Mouse (Mus musculus) kidney, embryonic 15.5 days (tissue): ENCODE results near the gene Dyrk4. TPM values are rescaled to one million over a fixed set of nuclear protein-coding genes. Genes with fewer than 3 reads are reported as not detected.

Experiments
- ATAC-seq: fragments of 200-750 bp; cut with Nextera tagmentation; replicated peaks from 2 replicates; pipeline ENCODE4 v1.8.0; 2017; ENCODE audit warnings: moderate TSS enrichment; ENCODE audit not compliant: low FRiP score
- H3K27ac ChIP-seq: fragments of 300-500 bp; sonication (generic); 2 replicates; pipeline ENCODE4 v1.5.1; 2015; ENCODE audit warnings: mild to moderate bottlenecking, inconsistent platforms
- H3K27me3 ChIP-seq: fragments of 300-500 bp; sonication (generic); 2 replicates; pipeline ENCODE4 v1.6.1; 2015; ENCODE audit warnings: inconsistent platforms
- H3K36me3 ChIP-seq: fragments of 300-500 bp; sonication (generic); 2 replicates; pipeline ENCODE4 v1.6.1; 2015; ENCODE audit warnings: inconsistent platforms
- H3K4me1 ChIP-seq: fragments of 300-500 bp; sonication (generic); 2 replicates; pipeline ENCODE4 v1.6.1; 2015; ENCODE audit warnings: inconsistent platforms
- H3K4me2 ChIP-seq: fragments of 300-500 bp; sonication (generic); 2 replicates; pipeline ENCODE4 v1.6.1; 2015; ENCODE audit warnings: moderate library complexity, mild to moderate bottlenecking, inconsistent platforms
- H3K4me3 ChIP-seq: fragments of 300-500 bp; sonication (generic); replicated peaks from 2 replicates; pipeline ENCODE4 v1.5.1; 2015; ENCODE audit warnings: mild to moderate bottlenecking, inconsistent platforms
- H3K9ac ChIP-seq: fragments of 300-500 bp; sonication (generic); 2 replicates; pipeline ENCODE4 v1.6.1; 2015; ENCODE audit warnings: mild to moderate bottlenecking, inconsistent platforms
- H3K9me3 ChIP-seq: fragments of 300-500 bp; sonication (generic); replicated peaks from 2 replicates; pipeline ENCODE4 v1.6.1; 2016; ENCODE audit warnings: inconsistent platforms
- WGBS: fragments of 180-500 bp; shearing (Covaris S2); methylation state at CpG from one replicate; pipeline ENCODE4 v1.1.7; 2015; ENCODE audit warnings: mixed read lengths; 5-methylcytosine and 5-hydroxymethylcytosine counted together
- polyA plus RNA-seq: library from polyadenylated mRNA; unstranded; fragments of >200 nt; fragmentation: Nextera tagmentation; extraction: Ambion mirVana; gene quantifications from 2 replicates; pipeline ENCODE4 v1.2.1, GENCODE M21; 2015

Dyrk4 gene
- polyA plus RNA-seq, result not detected in 2 replicates

DNA sequence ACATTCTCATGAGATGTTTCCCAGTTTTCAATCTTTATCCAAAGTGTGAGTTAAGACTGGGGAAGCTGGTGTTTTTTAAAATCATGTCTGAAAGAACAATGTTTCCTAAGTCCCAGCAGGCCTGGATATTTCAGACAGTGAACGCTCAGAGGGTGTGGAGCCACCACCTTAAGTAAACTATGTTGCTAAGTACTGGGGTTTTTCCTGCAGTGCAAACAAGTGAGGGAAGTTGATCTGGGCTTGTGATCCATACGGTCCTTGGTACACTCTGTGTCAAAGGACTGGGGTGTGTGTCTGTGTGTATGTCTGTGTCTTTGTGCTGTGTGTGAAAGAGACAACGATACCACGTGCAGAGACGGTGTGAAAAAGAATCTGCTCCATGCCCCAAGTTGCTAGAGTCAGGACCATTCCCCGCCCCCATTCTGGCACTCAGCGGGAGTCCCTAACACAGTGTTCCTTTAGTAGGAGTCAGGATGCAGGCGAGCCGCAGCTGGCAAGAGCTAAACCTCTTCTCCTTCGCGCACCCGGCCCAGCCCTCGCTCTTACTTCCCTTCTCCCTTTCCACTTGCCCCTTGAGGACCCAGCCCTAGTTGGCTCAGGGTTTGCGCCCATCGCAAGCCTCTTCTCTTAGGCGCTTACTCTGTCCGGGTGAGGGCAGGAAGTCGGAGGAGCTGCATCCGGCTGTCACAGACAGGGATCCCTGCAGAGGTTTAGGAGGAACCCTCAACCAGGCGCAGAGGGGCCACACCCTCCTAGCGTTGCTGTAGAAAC lies at the start of gene Dyrk4:
Gene Dyrk4 (minus strand): TSS at position 729 of the 771 bp plus-strand sequence.
- 15% methylated on average over 21 of the region's 21 CpGs for WGBS
- Histone ChIP-seq H3K36me3 (peaks cover 43% of the 10 kb centered on the region), H3K4me3 (peak within 1 kb of the TSS; percentile 21), H3K4me1 (no peaks in the 10 kb centered on the region), H3K4me2 (peak within 1 kb of the TSS; percentile 43), H3K9ac (no peak within 1 kb of the TSS), H3K27me3 (no peaks in the 10 kb centered on the region), H3K9me3 (no peaks in the 10 kb centered on the region), H3K27ac (no peak within 1 kb of the TSS)
- no peak for ATAC-seq

DNA sequence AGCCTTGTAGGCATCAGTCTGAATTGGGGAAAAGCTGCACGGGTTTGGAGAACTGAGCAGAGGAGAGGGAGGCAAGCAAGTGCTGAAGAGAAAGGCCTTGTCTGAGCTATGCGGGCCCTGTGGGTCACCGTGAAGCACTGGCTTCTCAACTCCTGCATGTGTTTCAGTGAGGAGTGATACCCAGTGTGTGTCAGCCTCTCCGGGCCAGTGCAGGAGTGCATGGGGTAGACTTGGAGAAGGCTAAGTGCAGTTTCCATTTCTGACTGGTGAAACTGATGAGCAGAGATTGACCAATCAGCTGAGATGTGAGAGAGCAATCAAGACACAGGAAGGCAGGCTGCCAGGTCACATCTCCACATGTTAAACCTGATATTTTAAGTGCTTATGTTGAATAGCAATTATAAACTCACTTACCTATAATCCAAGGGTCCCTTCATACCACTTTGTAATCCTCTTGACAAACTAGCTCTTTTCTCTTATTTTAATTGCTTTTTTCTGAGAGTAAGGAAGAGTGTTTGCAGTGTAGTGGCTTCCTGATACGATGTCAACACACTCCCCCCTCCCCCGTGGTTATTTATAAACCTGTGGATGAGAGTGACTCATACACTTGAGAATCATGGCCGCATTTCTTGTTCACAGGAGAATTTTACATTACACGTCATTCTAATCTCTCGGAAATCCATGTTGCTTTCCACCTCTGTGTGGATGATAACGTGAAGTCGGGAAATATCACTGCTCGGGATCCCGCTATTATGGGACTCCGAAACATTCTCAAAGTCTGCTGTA lies 44.8 kb upstream of the Dyrk4 start:
- Histone ChIP-seq H3K9me3 (no peaks in the 10 kb centered on the region), H3K36me3 (peaks cover 35% of the 10 kb centered on the region), H3K4me3 (no peak overlapping the region), H3K27ac (no peak overlapping the region), H3K27me3 (no peaks in the 10 kb centered on the region), H3K9ac (no peak overlapping the region), H3K4me1 (no peaks in the 10 kb centered on the region), H3K4me2 (no peak overlapping the region)
- 87% methylated on average over 14 of the region's 14 CpGs for WGBS
- no peak for ATAC-seq

DNA sequence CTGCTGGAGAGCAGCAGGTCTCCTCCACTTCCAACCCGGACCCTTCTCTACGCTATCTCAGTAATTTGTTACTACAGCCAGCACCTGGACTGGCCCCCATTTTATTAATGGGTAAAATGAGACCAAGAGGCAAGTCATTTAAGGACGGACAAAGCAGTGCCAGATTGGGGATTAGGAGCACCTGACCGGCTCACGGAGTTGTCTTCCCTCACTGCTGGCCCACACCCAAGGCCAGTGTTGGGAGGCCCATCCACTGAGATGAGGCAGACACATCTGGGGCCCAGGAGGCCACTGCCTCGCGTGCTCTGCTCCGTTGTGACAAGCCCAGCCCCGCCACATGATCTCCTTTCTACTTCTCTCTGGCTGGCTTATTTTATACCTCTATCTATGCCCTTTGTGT lies 41.8 kb upstream of the Dyrk4 start:
- H3K4me3 ChIP-seq, result no peak overlapping the region
- H3K4me1 ChIP-seq, result no peaks in the 10 kb centered on the region
- 89% methylated on average over 9 of the region's 9 CpGs for WGBS
- no peak for ATAC-seq
- H3K4me2 ChIP-seq, result no peak overlapping the region
- no peak overlapping the region for H3K9ac ChIP-seq
- H3K36me3 ChIP-seq, result peaks cover 30% of the 10 kb centered on the region
- no peak overlapping the region for H3K27ac ChIP-seq
- H3K9me3 ChIP-seq, result no peaks in the 10 kb centered on the region
- no peaks in the 10 kb centered on the region for H3K27me3 ChIP-seq

DNA sequence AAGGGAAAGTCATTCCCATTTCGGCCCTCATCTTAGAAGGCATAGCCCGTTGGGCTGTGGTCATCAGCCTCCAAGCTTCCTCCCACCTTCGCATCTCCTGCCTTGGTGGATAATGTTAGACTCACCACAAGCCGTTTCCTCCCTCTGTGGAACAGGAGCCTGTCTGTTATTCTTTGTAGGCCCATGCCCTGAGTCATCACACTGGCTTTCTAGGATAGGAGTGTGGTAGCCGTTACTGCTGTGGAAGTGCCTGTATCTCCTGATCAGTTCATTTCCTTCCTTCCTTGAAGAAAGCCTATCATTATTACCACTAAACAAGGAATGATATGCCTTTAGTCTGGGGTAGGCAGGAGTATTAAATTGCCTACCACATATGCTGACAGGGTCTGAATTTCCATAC lies 41.1 kb upstream of the Dyrk4 start:
- no peak overlapping the region for H3K4me3 ChIP-seq
- no peak overlapping the region for H3K27ac ChIP-seq
- no peak overlapping the region for H3K4me2 ChIP-seq
- 84% methylated on average over 5 of the region's 5 CpGs for WGBS
- H3K9ac ChIP-seq, result no peak overlapping the region
- no peak for ATAC-seq
- H3K36me3 ChIP-seq, result peaks cover 28% of the 10 kb centered on the region
- H3K9me3 ChIP-seq, result no peaks in the 10 kb centered on the region
- H3K4me1 ChIP-seq, result no peaks in the 10 kb centered on the region
- H3K27me3 ChIP-seq, result no peaks in the 10 kb centered on the region

DNA sequence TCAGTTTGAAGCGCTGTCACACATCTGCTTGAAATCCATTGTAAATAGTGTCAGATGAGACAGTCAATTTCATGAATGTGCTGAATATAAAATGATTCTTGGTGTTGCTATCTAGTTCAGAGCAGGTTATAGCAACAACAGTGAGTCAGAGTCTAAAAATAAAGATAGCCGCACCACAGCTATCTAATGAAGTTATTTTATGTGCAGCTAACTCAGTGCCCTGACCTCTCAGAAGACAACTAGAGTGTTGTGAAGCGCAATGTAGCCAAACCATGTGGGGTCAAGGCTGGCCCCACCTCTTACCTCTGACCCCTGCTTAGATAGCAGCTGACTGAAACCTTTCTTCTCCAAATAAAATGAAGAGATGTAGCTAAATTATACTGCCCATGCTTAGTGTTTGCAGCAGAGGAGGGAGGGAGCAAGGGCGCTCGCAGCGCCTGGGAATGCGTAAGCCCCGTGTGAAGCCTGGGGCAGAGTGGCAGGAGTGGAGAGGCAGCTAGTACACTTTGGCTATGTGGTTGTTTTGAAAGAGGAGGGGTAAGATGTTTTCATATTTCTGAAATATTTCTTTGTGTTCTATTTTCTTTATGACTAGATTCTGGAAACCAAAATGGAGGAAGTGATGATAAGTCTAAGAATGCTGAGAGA lies 39.9 kb upstream of the Dyrk4 start:
- Histone ChIP-seq H3K4me3 (no peak overlapping the region), H3K36me3 (peaks cover 31% of the 10 kb centered on the region), H3K27ac (no peak overlapping the region), H3K9ac (no peak overlapping the region), H3K4me2 (no peak overlapping the region), H3K4me1 (no peaks in the 10 kb centered on the region), H3K9me3 (no peaks in the 10 kb centered on the region), H3K27me3 (no peaks in the 10 kb centered on the region)
- WGBS, result 85% methylated on average over 8 of the region's 8 CpGs
- no peak for ATAC-seq

DNA sequence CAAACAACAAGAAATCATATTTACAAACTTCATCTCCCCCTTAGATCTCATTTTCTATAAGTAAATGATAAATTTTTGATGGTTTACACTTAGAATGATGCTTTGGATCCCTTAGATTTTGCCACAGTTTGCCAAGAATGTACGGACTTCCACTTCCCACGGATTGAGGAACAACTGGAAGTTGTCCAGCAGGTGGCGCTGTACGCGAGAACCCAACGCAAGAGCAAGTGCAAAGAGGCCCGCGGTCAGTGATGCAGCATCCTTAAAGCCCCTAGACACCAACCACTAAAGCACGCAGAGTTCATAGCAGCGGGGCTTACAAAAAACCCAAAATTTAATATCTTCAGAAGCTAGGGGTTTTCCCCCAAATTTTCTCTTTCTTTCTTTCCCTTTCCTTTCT lies 34.1 kb upstream of the Dyrk4 start:
- H3K9ac ChIP-seq, result no peak overlapping the region
- H3K27ac ChIP-seq, result no peak overlapping the region
- no peak overlapping the region for H3K4me3 ChIP-seq
- 12% methylated on average over 10 of the region's 10 CpGs for WGBS
- H3K4me2 ChIP-seq, result no peak overlapping the region
- no peak for ATAC-seq
- H3K9me3 ChIP-seq, result no peaks in the 10 kb centered on the region
- no peaks in the 10 kb centered on the region for H3K27me3 ChIP-seq
- peaks cover 44% of the 10 kb centered on the region for H3K36me3 ChIP-seq
- no peaks in the 10 kb centered on the region for H3K4me1 ChIP-seq

DNA sequence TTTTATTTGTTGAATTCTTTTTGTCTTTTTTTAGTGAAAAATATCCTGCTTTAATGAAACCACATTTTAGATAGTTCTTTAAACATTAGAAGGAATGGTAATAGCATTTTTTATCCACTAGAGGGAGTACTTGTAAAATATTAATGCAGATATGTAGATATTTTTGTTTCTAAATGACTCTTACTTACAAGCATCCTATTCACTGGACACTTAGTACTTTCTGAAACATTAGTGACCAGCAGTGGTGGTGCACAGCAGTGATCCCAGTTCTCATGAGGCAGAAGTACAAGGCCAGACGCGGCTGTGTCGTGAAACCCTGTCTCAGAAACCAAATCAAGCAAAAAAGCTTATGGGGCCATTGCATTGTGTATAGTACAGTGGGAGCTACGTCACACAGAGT lies 26.7 kb upstream of the Dyrk4 start:
- WGBS, result 93% methylated on average over 4 of the region's 4 CpGs

DNA sequence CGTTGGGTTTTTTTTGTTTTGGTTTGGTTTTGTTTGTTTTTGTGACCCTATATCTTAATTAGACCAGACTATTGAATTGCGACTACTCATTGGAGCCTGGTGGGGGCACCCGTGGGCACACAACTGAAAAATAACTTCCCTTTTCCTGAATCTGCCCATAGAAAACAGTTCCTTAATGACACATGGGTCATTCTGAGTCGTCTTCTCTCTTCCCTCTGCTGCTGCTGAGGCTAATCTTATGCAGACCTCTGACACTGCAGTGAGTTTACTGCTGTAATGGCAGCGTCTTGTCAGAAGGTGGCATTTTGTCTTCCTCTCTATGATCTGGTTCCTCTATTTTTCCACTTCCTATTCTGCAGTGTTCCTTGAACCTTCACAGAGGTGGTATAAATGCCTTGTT lies 18.8 kb upstream of the Dyrk4 start:
- WGBS, result under 1% methylated on average over 5 of the region's 5 CpGs
- peak overlapping the region; percentile 85 for H3K4me3 ChIP-seq
- peaks cover 29% of the 10 kb centered on the region for H3K36me3 ChIP-seq
- ATAC-seq, result no peak
- no peaks in the 10 kb centered on the region for H3K9me3 ChIP-seq
- H3K27me3 ChIP-seq, result no peaks in the 10 kb centered on the region
- H3K4me2 ChIP-seq, result peak overlapping the region; percentile 87
- no peak overlapping the region for H3K27ac ChIP-seq
- peak overlapping the region; percentile 43 for H3K9ac ChIP-seq
- H3K4me1 ChIP-seq, result peaks cover 31% of the 10 kb centered on the region

More for the DNA sequence above, 26.7 kb upstream of the Dyrk4 start:
- ATAC-seq, result no peak
- no peak overlapping the region for H3K9ac ChIP-seq
- H3K9me3 ChIP-seq, result no peaks in the 10 kb centered on the region
- H3K36me3 ChIP-seq, result peaks cover 56% of the 10 kb centered on the region
- H3K4me2 ChIP-seq, result no peak overlapping the region
- H3K4me3 ChIP-seq, result no peak overlapping the region
- H3K27ac ChIP-seq, result no peak overlapping the region
- H3K4me1 ChIP-seq, result no peaks in the 10 kb centered on the region
- H3K27me3 ChIP-seq, result no peaks in the 10 kb centered on the region

DNA sequence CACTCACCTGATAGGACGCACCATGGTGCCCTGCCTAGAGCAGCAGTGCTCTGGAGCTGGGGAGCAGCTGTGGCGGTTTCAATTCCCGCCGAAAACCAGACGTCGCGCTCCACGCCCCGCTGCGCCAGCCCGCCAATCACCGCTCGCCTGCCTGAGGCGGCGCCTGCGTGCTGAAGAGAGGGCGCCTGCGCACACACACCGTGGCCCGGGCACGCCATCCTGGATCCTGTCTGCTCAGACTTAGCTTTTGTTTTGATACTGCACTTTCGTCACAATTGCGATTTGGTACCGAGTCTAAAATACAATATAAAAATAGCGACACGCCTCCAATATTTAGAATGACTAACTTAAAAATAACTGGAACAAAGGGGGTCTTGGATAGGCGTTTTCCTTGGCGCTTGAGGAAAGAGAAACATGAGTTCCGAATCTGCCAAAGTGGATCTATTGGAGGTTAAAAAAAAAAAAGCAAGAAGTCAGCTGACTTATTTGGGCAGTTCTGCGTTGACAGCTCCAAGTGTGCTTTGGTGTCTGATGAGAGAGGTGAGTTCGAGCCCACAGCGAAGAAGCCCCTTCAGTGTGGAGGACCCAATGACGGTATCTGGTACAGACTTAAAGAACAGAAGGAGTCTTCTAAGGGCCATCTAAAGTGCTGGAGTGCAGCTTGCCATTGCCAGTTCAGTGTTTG lies 18.0 kb upstream of the Dyrk4 start, which contains the start of the genes Rad51ap1 and D6Wsu163e:
Gene Rad51ap1 (minus strand): TSS at position 101 of the 685 bp plus-strand sequence.
Gene D6Wsu163e (plus strand): TSS at position 476 of the 685 bp plus-strand sequence.
- under 1% methylated on average over 33 of the region's 33 CpGs for WGBS
- Histone ChIP-seq H3K36me3 (peaks cover 21% of the 10 kb centered on the region), H3K4me1 (peaks cover 31% of the 10 kb centered on the region), H3K4me3 (peak within 1 kb of the TSS; percentile 85), H3K9ac (peak within 1 kb of the TSS; percentile 74), H3K9me3 (no peaks in the 10 kb centered on the region), H3K4me2 (peak within 1 kb of the TSS; percentile 87), H3K27me3 (no peaks in the 10 kb centered on the region), H3K27ac (peak within 1 kb of the TSS; percentile 63)
- peak; percentile 99 for ATAC-seq

DNA sequence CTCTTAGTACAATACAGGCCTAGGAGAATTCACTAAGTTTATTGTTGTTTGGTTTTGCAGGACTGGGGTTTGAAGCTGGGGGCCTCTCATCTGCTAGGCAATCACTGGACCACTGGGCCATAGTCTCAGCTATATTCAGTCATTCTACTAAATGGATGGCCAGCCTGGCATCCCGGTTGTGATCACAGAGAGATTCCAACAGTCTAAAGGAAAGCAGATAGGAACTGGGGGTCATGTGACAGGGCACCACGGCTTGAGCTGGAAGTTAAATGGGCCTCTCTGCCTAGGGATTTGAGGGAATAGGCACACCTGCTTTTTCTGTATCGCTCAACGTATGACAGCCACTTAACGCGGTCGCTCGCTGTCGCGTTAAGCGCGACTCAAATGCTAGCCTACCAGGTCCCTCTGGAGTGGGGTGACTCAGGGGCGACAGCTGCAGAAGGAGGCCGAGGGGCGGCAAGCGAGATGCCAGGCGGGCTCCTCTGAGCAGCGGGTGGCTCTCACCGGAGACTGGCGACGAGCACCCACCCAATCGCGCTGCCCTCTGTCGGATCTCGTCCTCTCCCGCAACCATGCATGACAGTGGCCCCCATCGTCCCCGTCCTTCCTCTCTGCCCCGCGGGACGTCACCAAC lies 17.3 kb upstream of the Dyrk4 start:
- Histone ChIP-seq H3K4me2 (peak overlapping the region; percentile 87), H3K9me3 (no peaks in the 10 kb centered on the region), H3K27ac (peak overlapping the region; percentile 63), H3K4me1 (peaks cover 31% of the 10 kb centered on the region), H3K36me3 (peaks cover 22% of the 10 kb centered on the region), H3K9ac (peak overlapping the region; percentile 74), H3K4me3 (peak overlapping the region; percentile 85), H3K27me3 (no peaks in the 10 kb centered on the region)
- ATAC-seq, result 0 out of 2 replicates have a peak, but pooled peaks have one; percentile 5
- WGBS, result under 1% methylated on average over 29 of the region's 31 CpGs

DNA sequence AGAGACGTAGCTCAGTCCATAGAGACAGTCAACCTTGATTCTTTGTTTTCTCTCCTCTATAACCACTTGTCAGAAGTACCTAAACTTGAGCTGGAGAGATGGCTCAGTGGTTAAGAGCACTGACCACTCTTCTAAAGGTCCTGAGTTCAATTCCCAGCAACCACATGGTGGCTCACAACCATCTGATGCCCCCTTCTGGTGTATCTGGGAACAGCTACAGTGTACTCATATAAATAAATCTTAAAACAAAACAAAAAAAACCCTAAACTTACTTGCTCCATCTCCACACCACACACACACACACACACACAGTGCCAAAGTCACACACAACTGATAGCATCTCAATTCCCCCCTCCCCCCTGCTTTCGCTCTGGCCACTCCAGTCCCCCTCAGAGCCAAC lies 16.4 kb upstream of the Dyrk4 start:
- H3K9me3 ChIP-seq, result no peaks in the 10 kb centered on the region

More for the DNA sequence above, 16.4 kb upstream of the Dyrk4 start:
- ATAC-seq, result no peak
- H3K4me3 ChIP-seq, result peak overlapping the region; percentile 85
- peaks cover 31% of the 10 kb centered on the region for H3K4me1 ChIP-seq
- WGBS, result 76% methylated on average over 2 of the region's 2 CpGs
- no peaks in the 10 kb centered on the region for H3K27me3 ChIP-seq
- peaks cover 23% of the 10 kb centered on the region for H3K36me3 ChIP-seq
- H3K27ac ChIP-seq, result no peak overlapping the region
- H3K9ac ChIP-seq, result peak overlapping the region; percentile 74; the same call in 1 of the 2 replicates
- H3K4me2 ChIP-seq, result peak overlapping the region; percentile 87
